Mouse (Mus musculus): ENCODE measurements around the gene Xpnpep1. TPM values are rescaled to one million over a fixed set of nuclear protein-coding genes. Genes with fewer than 3 reads are reported as not detected.

The Xpnpep1 gene
- polyA plus RNA-seq, 1 experiment from 2014 or later: 177 TPM

GRCm38 (mm10) chr19:53051288-53051985 is 11.4 kb upstream of the Xpnpep1 start:
- H3K36me3 ChIP-seq (replicated peaks; ENCODE audit: control insufficient read depth, insufficient read depth, low read depth, low read length): no peaks in the 10 kb centered on the region
- no peak overlapping the region for H3K9ac ChIP-seq (replicated peaks; ENCODE audit: low read length)
- no peaks in the 10 kb centered on the region; the same call in 1 of the 2 replicates for H3K4me1 ChIP-seq (ENCODE audit: control insufficient read depth, insufficient read depth, low read length)
- DNase-seq (ENCODE audit: low spot score) (no peak), ATAC-seq (replicated peaks; ENCODE audit: insufficient number of reproducible peaks, low FRiP score, low TSS enrichment, low read depth) (no peak)
- 0 out of 2 replicates have a peak overlapping the region, but pooled peaks have one; percentile 21 for H3K27ac ChIP-seq (replicated peaks; ENCODE audit: low read depth, low read length)
- 68% methylated on average over 18 of the region's 18 CpGs for WGBS
- no peaks in the 10 kb centered on the region for H3K9me3 ChIP-seq (replicated peaks; ENCODE audit: control insufficient read depth, low read length)
- no peaks in the 10 kb centered on the region for H3K27me3 ChIP-seq (ENCODE audit: control insufficient read depth, insufficient read depth, low read length)
- H3K4me3 ChIP-seq (ENCODE audit: low read depth, low read length): no peak overlapping the region
- no peak overlapping the region for H3K4me2 ChIP-seq (ENCODE audit: low read depth, low read length)

DNA sequence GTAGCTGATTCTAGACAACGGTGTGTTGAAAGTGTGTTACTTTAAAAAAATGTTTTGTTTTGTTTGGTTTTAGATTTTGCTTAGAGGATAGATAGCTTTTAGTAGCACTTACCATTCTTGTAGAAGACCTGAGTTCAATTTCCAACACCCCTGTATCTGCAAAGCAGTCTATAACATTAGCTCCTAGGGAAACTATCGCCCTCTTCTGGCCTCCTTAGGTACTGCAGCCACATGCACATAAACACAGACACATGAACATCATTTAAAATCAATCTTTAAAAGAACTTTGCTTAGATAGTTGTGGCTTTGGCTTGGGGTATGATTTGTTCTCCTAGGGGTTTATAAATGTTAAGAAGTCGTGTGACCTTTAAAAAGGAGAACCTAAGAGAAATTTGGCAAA is 10.1 kb upstream of the Xpnpep1 start:
- no peak overlapping the region for H3K4me3 ChIP-seq (ENCODE audit: low read depth, low read length)
- ATAC-seq (replicated peaks; ENCODE audit: insufficient number of reproducible peaks, low FRiP score, low TSS enrichment, low read depth) (no peak), DNase-seq (ENCODE audit: low spot score) (no peak)
- no peak overlapping the region for H3K9ac ChIP-seq (replicated peaks; ENCODE audit: low read length)
- H3K27ac ChIP-seq (replicated peaks; ENCODE audit: low read depth, low read length): no peak overlapping the region
- H3K4me1 ChIP-seq (ENCODE audit: control insufficient read depth, insufficient read depth, low read length): no peaks in the 10 kb centered on the region; the same call in 1 of the 2 replicates
- H3K9me3 ChIP-seq (replicated peaks; ENCODE audit: control insufficient read depth, low read length): no peaks in the 10 kb centered on the region
- H3K27me3 ChIP-seq (ENCODE audit: control insufficient read depth, insufficient read depth, low read length): no peaks in the 10 kb centered on the region
- H3K36me3 ChIP-seq (replicated peaks; ENCODE audit: control insufficient read depth, insufficient read depth, low read depth, low read length): no peaks in the 10 kb centered on the region
- WGBS: 77% methylated on average over 3 of the region's 3 CpGs
- H3K4me2 ChIP-seq (ENCODE audit: low read depth, low read length): no peak overlapping the region

DNA sequence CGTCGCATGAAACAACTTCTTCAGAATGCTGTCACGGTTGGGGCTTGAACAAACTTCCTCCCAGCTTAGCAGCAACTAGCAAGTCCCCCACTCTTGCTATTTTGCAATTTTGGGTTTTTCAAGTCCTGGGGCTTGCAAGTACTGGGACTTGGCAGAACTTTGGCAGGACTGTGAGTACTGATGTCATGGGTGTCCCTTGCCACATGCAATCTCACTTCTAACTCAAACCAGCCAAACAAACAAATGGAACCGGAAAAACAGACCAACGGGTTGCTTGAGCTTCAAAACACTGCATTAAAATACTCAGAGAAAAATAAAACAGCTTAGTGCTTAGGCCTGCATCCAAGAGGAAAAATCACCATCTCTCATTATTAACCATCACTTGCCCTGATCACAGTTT is 7.2 kb upstream of the Xpnpep1 start:
- Histone ChIP-seq H3K4me2 (ENCODE audit: low read depth, low read length) (no peak overlapping the region), H3K9me3 (replicated peaks; ENCODE audit: control insufficient read depth, low read length) (no peaks in the 10 kb centered on the region), H3K27me3 (ENCODE audit: control insufficient read depth, insufficient read depth, low read length) (no peaks in the 10 kb centered on the region), H3K4me3 (ENCODE audit: low read depth, low read length) (no peak overlapping the region), H3K27ac (replicated peaks; ENCODE audit: low read depth, low read length) (no peak overlapping the region), H3K4me1 (ENCODE audit: control insufficient read depth, insufficient read depth, low read length) (no peaks in the 10 kb centered on the region; the same call in 1 of the 2 replicates), H3K9ac (replicated peaks; ENCODE audit: low read length) (no peak overlapping the region), H3K36me3 (replicated peaks; ENCODE audit: control insufficient read depth, insufficient read depth, low read depth, low read length) (no peaks in the 10 kb centered on the region)
- DNase-seq (ENCODE audit: low spot score): no peak
- no peak for ATAC-seq (replicated peaks; ENCODE audit: insufficient number of reproducible peaks, low FRiP score, low TSS enrichment, low read depth)
- 58% methylated on average over 5 of the region's 5 CpGs for WGBS

GRCm38 (mm10) chr19:53043423-53044125 is 3.6 kb upstream of the Xpnpep1 start:
- no peaks in the 10 kb centered on the region for H3K4me1 ChIP-seq (ENCODE audit: control insufficient read depth, insufficient read depth, low read length)
- no peak overlapping the region for H3K9ac ChIP-seq (replicated peaks; ENCODE audit: low read length)
- 85% methylated on average over 13 of the region's 13 CpGs for WGBS
- H3K9me3 ChIP-seq (replicated peaks; ENCODE audit: control insufficient read depth, low read length): no peaks in the 10 kb centered on the region
- no peaks in the 10 kb centered on the region for H3K36me3 ChIP-seq (replicated peaks; ENCODE audit: control insufficient read depth, insufficient read depth, low read depth, low read length)
- no peak overlapping the region for H3K27ac ChIP-seq (replicated peaks; ENCODE audit: low read depth, low read length)
- DNase-seq (ENCODE audit: low spot score) (no peak), ATAC-seq (replicated peaks; ENCODE audit: insufficient number of reproducible peaks, low FRiP score, low TSS enrichment, low read depth) (no peak)
- no peak overlapping the region for H3K4me3 ChIP-seq (ENCODE audit: low read depth, low read length)
- H3K27me3 ChIP-seq (ENCODE audit: control insufficient read depth, insufficient read depth, low read length): no peaks in the 10 kb centered on the region
- no peak overlapping the region for H3K4me2 ChIP-seq (ENCODE audit: low read depth, low read length)

DNA sequence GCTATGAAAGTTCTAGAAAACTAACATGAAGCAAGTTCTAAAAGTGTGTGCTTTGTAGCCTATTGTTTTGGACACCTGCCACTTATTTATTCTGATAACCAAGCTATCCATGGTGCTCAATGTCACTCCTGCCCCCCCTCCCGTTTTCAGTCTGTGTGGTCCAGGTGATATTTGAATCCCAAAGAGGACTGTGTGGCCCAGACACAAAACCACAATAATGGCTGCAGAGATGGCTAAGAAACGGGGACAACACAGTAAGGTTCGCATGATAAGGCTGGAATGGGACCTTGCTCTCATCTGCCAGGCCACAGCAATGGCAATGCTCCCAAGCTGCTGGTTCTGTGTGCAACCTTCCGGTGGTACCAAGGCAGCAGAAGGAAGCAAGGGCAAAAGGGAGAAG is 1.6 kb upstream of the Xpnpep1 start:
- Histone ChIP-seq H3K36me3 (replicated peaks; ENCODE audit: control insufficient read depth, insufficient read depth, low read depth, low read length) (no peaks in the 10 kb centered on the region), H3K9ac (replicated peaks; ENCODE audit: low read length) (no peak overlapping the region), H3K4me1 (ENCODE audit: control insufficient read depth, insufficient read depth, low read length) (no peaks in the 10 kb centered on the region), H3K27ac (replicated peaks; ENCODE audit: low read depth, low read length) (no peak overlapping the region), H3K4me2 (ENCODE audit: low read depth, low read length) (no peak overlapping the region), H3K9me3 (replicated peaks; ENCODE audit: control insufficient read depth, low read length) (no peaks in the 10 kb centered on the region), H3K27me3 (ENCODE audit: control insufficient read depth, insufficient read depth, low read length) (no peaks in the 10 kb centered on the region), H3K4me3 (ENCODE audit: low read depth, low read length) (no peak overlapping the region)
- DNase-seq (ENCODE audit: low spot score) (no peak), ATAC-seq (replicated peaks; ENCODE audit: insufficient number of reproducible peaks, low FRiP score, low TSS enrichment, low read depth) (no peak)
- 70% methylated on average over 4 of the region's 4 CpGs for WGBS

DNA sequence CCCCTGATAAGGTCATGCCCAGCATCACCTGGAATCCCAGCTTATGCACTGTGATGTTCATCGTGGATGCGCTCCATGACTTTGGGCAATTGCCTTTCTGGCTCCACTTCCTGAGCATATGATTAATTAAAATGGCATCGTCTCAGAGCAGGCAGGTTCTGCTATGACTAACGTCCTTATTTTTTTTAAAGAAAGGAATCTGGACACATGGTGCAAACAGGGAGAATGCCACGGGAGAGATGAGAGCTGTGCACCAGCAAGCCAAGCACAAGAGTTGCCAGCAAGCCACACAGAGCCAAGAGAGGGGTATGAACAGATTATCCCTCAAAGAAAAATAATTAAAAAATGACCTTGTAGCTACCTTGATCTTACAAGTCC is 1.1 kb upstream of the Xpnpep1 start:
- H3K9ac ChIP-seq (replicated peaks; ENCODE audit: low read length): no peak overlapping the region
- no peak overlapping the region for H3K4me3 ChIP-seq (ENCODE audit: low read depth, low read length)
- DNase-seq (ENCODE audit: low spot score) (no peak), ATAC-seq (replicated peaks; ENCODE audit: insufficient number of reproducible peaks, low FRiP score, low TSS enrichment, low read depth) (no peak)
- H3K4me2 ChIP-seq (ENCODE audit: low read depth, low read length): no peak overlapping the region
- no peak overlapping the region for H3K27ac ChIP-seq (replicated peaks; ENCODE audit: low read depth, low read length)
- H3K9me3 ChIP-seq (replicated peaks; ENCODE audit: control insufficient read depth, low read length): no peaks in the 10 kb centered on the region
- H3K36me3 ChIP-seq (replicated peaks; ENCODE audit: control insufficient read depth, insufficient read depth, low read depth, low read length): no peaks in the 10 kb centered on the region
- no peaks in the 10 kb centered on the region for H3K27me3 ChIP-seq (ENCODE audit: control insufficient read depth, insufficient read depth, low read length)
- no peaks in the 10 kb centered on the region for H3K4me1 ChIP-seq (ENCODE audit: control insufficient read depth, insufficient read depth, low read length)
- WGBS: 77% methylated on average over 5 of the region's 5 CpGs

- DNase-seq (ENCODE audit: low spot score) (no peak), ATAC-seq (replicated peaks; ENCODE audit: insufficient number of reproducible peaks, low FRiP score, low TSS enrichment, low read depth) (0 out of 2 replicates have a peak, but pooled peaks have one; percentile 3)
- H3K27me3 ChIP-seq (ENCODE audit: control insufficient read depth, insufficient read depth, low read length): no peaks in the 10 kb centered on the region
- peak overlapping the region; percentile 60 for H3K4me2 ChIP-seq (ENCODE audit: low read depth, low read length)
- WGBS: 36% methylated on average over 11 of the region's 11 CpGs
- no peaks in the 10 kb centered on the region for H3K4me1 ChIP-seq (ENCODE audit: control insufficient read depth, insufficient read depth, low read length)
- no peak overlapping the region for H3K27ac ChIP-seq (replicated peaks; ENCODE audit: low read depth, low read length)
- H3K9ac ChIP-seq (replicated peaks; ENCODE audit: low read length): peak overlapping the region; percentile 28
- H3K9me3 ChIP-seq (replicated peaks; ENCODE audit: control insufficient read depth, low read length): no peaks in the 10 kb centered on the region
- H3K36me3 ChIP-seq (replicated peaks; ENCODE audit: control insufficient read depth, insufficient read depth, low read depth, low read length): no peaks in the 10 kb centered on the region
- H3K4me3 ChIP-seq (ENCODE audit: low read depth, low read length): peak overlapping the region; percentile 95
These were observed 924 bp downstream of the Xpnpep1 start for GRCm38 (mm10) chr19:53039090-53039489.

DNA sequence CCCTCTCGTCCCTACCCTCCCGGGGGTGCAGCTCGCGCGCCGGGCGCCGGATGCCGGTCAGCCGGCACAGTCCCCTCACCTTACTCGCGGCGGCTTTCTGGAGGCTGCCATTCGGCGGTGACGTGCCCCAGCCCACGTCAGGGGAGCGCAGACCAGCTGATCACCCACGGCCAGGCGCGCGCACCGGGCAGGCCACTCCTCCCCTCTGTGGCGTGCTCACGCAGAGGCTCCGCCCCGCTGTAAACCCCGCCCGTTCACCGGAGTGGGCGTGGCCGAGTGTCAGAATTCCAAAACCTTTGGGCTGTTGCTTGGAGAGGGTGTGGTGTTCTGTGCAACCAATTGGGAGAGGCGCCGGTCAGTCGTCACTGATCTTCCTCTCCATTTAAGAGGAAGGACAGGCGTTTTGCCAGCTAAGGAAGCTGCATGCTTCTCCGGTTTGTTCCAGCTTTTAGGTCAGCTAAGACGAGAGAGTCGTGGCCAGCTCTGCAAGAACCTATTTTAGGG is 1.5 kb downstream of the Xpnpep1 start:
- Histone ChIP-seq H3K4me1 (ENCODE audit: control insufficient read depth, insufficient read depth, low read length) (no peaks in the 10 kb centered on the region), H3K4me2 (ENCODE audit: low read depth, low read length) (peak overlapping the region; percentile 60), H3K27me3 (ENCODE audit: control insufficient read depth, insufficient read depth, low read length) (no peaks in the 10 kb centered on the region), H3K9me3 (replicated peaks; ENCODE audit: control insufficient read depth, low read length) (no peaks in the 10 kb centered on the region), H3K27ac (replicated peaks; ENCODE audit: low read depth, low read length) (peak overlapping the region; percentile 73), H3K4me3 (ENCODE audit: low read depth, low read length) (peak overlapping the region; percentile 95), H3K36me3 (replicated peaks; ENCODE audit: control insufficient read depth, insufficient read depth, low read depth, low read length) (no peaks in the 10 kb centered on the region), H3K9ac (replicated peaks; ENCODE audit: low read length) (peak overlapping the region; percentile 92)
- ATAC-seq (replicated peaks; ENCODE audit: insufficient number of reproducible peaks, low FRiP score, low TSS enrichment, low read depth): peak; percentile 97
- WGBS: under 1% methylated on average over 39 of the region's 39 CpGs
- DNase-seq (ENCODE audit: low spot score): peak; percentile 99
